Mouse (Mus musculus): ENCODE data around the gene Aph1c. TPM values are rescaled to one million over a fixed set of nuclear protein-coding genes. Genes with fewer than 3 reads are reported as not detected.
A peak's percentile ranks its signal among the peaks of the same experiment; 100 is the strongest.

Aph1c gene
- total and polyA plus RNA-seq, 3 experiments = 0.07 to 0.89 (median 0.10) TPM

- Histone ChIP-seq H3K4me1 (ENCODE audit: control insufficient read depth in 1 of 2, insufficient read depth in 2 of 2) (peaks cover 4 to 19% of the 10 kb centered on the region in 2 experiments; a peak in 2 of 4 replicates), H3K4me3 (replicated peaks in 1 of 3; ENCODE audit: low read depth in 2 of 3, low read length in 2 of 3, poor library complexity in 1 of 3) (no peak overlapping the region), H3K27ac (ENCODE audit: insufficient read depth, low read depth) (no peak overlapping the region), H3K4me2 (ENCODE audit: insufficient read depth, low read depth, poor library complexity, severe bottlenecking) (no peak overlapping the region), H3K27me3 (replicated peaks) (no peaks in the 10 kb centered on the region), H3K9ac (ENCODE audit: insufficient read depth, low read depth) (no peak overlapping the region), H3K79me2 (replicated peaks; ENCODE audit: control insufficient read depth, extremely low read depth, insufficient read depth, poor library complexity, severe bottlenecking) (peaks cover 2% of the 10 kb centered on the region; the same call in 1 of the 2 replicates), H3K36me3 (replicated peaks in 1 of 2; ENCODE audit: control insufficient read depth in 1 of 2, insufficient read depth in 1 of 2, low read length in 1 of 2) (peaks cover 6 to 44% of the 10 kb centered on the region in 2 experiments), H3K9me3 (replicated peaks; ENCODE audit: low read length) (peaks cover 2% of the 10 kb centered on the region)
- dilution Hi-C loops (cut with MboI; ENCODE audit: extremely low pct_ligation_motif_present, extremely low pct_unique_long_range_greater_than_20kb, low sequenced_read_pairs) = no loop called here
- in situ Hi-C loops (cut with MboI; ENCODE audit: low pct_ligation_motif_present, low pct_unique_long_range_greater_than_20kb, low sequenced_read_pairs) = no loop called here
- TF ChIP-seq GABPA (IDR thresholded peaks at IDR 0.05; ENCODE audit: insufficient replicate concordance, low read depth, low read length) = no peak
- TF ChIP-seq NRF1 (IDR thresholded peaks at IDR 0.05; ENCODE audit: low read depth, low read length) = no peak
- TF ChIP-seq SIN3A (IDR thresholded peaks at IDR 0.05; ENCODE audit: low read length) = no peak
- no peak for DNase-seq (ENCODE audit: extremely low read depth)
These were observed 44.4 kb upstream of the Aph1c start for GRCm38 (mm10) chr9:66878899-66879298.

GRCm38 (mm10) chr9:66876577-66876976 lies 42.1 kb upstream of the Aph1c start:
- no peak overlapping the region for H3K27ac ChIP-seq (ENCODE audit: insufficient read depth, low read depth)
- H3K9me3 ChIP-seq (replicated peaks; ENCODE audit: low read length) = peaks cover 2% of the 10 kb centered on the region
- TF ChIP-seq MAFK (IDR thresholded peaks at IDR 0.05; ENCODE audit: insufficient replicate concordance, low read length) = no peak
- no peak for TF ChIP-seq CHD2 (IDR thresholded peaks at IDR 0.05; ENCODE audit: low read length)
- no peak for TF ChIP-seq UBTF (IDR thresholded peaks at IDR 0.05; ENCODE audit: low read depth, low read length)
- TF ChIP-seq MXI1 (IDR thresholded peaks at IDR 0.05; ENCODE audit: low read depth, low read length) = no peak
- no peak for TF ChIP-seq MAZ (IDR thresholded peaks at IDR 0.05; ENCODE audit: low read depth, low read length)
- no peak for TF ChIP-seq ZNF384 (IDR thresholded peaks at IDR 0.05; ENCODE audit: low read depth, low read length)
- no peak for TF ChIP-seq NRF1 (IDR thresholded peaks at IDR 0.05; ENCODE audit: low read depth, low read length)
- TF ChIP-seq CHD1 (IDR thresholded peaks at IDR 0.05; ENCODE audit: low read depth, low read length) = no peak
- no peak for TF ChIP-seq PAX5 (IDR thresholded peaks at IDR 0.05; ENCODE audit: low read length)
- no peaks in the 10 kb centered on the region for H3K79me2 ChIP-seq (replicated peaks; ENCODE audit: control insufficient read depth, extremely low read depth, insufficient read depth, poor library complexity, severe bottlenecking)
- no peaks in the 10 kb centered on the region for H3K27me3 ChIP-seq (replicated peaks)
- DNase-seq (ENCODE audit: extremely low read depth) = no peak
- H3K4me3 ChIP-seq (replicated peaks in 1 of 3; ENCODE audit: low read depth in 2 of 3, low read length in 2 of 3, poor library complexity in 1 of 3) = no peak overlapping the region
- peaks cover 6 to 45% of the 10 kb centered on the region in 2 experiments for H3K36me3 ChIP-seq (replicated peaks in 1 of 2; ENCODE audit: control insufficient read depth in 1 of 2, insufficient read depth in 1 of 2, low read length in 1 of 2)
- no peak overlapping the region for H3K4me2 ChIP-seq (ENCODE audit: insufficient read depth, low read depth, poor library complexity, severe bottlenecking)
- dilution Hi-C loops (cut with MboI; ENCODE audit: extremely low pct_ligation_motif_present, extremely low pct_unique_long_range_greater_than_20kb, low sequenced_read_pairs) = no loop called here
- no peak overlapping the region for H3K9ac ChIP-seq (ENCODE audit: insufficient read depth, low read depth)
- H3K4me1 ChIP-seq (ENCODE audit: control insufficient read depth in 1 of 2, insufficient read depth in 2 of 2) = peaks cover 4 to 9% of the 10 kb centered on the region in 2 experiments; a peak in 2 of 4 replicates
- in situ Hi-C loops (cut with MboI; ENCODE audit: low pct_ligation_motif_present, low pct_unique_long_range_greater_than_20kb, low sequenced_read_pairs) = no loop called here

DNA sequence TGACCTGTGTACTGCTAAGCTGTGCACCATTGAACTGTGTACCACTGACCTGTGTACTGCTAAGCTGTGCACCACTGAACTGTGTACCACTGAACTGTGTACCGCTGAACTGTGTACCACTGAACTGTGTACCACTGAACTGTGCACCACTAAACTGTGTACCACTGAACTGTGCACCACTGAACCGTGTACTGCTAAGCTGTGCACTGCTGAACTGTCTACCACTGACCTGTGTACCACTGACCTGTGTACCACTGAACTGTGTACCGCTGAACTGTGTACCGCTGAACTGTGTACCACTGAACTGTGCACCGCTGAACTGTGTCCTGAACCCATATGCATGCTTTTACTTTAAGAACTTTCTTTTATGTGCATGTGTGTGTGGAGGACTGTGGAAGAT lies 39.8 kb upstream of the Aph1c start:
- H3K9ac ChIP-seq (ENCODE audit: insufficient read depth, low read depth) = no peak overlapping the region
- peaks cover 4% of the 10 kb centered on the region in 2 experiments; a peak in 2 of 4 replicates for H3K4me1 ChIP-seq (ENCODE audit: control insufficient read depth in 1 of 2, insufficient read depth in 2 of 2)
- peaks cover 6 to 35% of the 10 kb centered on the region in 2 experiments for H3K36me3 ChIP-seq (replicated peaks in 1 of 2; ENCODE audit: control insufficient read depth in 1 of 2, insufficient read depth in 1 of 2, low read length in 1 of 2)
- dilution Hi-C loops (cut with MboI; ENCODE audit: extremely low pct_ligation_motif_present, extremely low pct_unique_long_range_greater_than_20kb, low sequenced_read_pairs) (no loop called here), in situ Hi-C loops (cut with MboI; ENCODE audit: low pct_ligation_motif_present, low pct_unique_long_range_greater_than_20kb, low sequenced_read_pairs) (no loop called here)
- no peak overlapping the region for H3K4me2 ChIP-seq (ENCODE audit: insufficient read depth, low read depth, poor library complexity, severe bottlenecking)
- no peaks in the 10 kb centered on the region for H3K27me3 ChIP-seq (replicated peaks)
- peaks cover 2% of the 10 kb centered on the region for H3K9me3 ChIP-seq (replicated peaks; ENCODE audit: low read length)
- DNase-seq (ENCODE audit: extremely low read depth) = no peak
- peak overlapping the region; percentile 17; the same call in 1 of the 2 replicates for H3K27ac ChIP-seq (ENCODE audit: insufficient read depth, low read depth)
- H3K4me3 ChIP-seq (replicated peaks in 1 of 3; ENCODE audit: low read depth in 2 of 3, low read length in 2 of 3, poor library complexity in 1 of 3) = peak overlapping the region in 1 of 3 experiments; percentile 10
- H3K79me2 ChIP-seq (replicated peaks; ENCODE audit: control insufficient read depth, extremely low read depth, insufficient read depth, poor library complexity, severe bottlenecking) = no peaks in the 10 kb centered on the region
- TF ChIP-seq CHD2 (IDR thresholded peaks at IDR 0.05; ENCODE audit: low read length) (no peak), KAT2A (IDR thresholded peaks at IDR 0.05; ENCODE audit: insufficient replicate concordance, low read length) (no peak), UBTF (IDR thresholded peaks at IDR 0.05; ENCODE audit: low read depth, low read length) (no peak), SIN3A (IDR thresholded peaks at IDR 0.05; ENCODE audit: low read length) (no peak), PAX5 (IDR thresholded peaks at IDR 0.05; ENCODE audit: low read length) (no peak), CTCF (conservative IDR thresholded peaks at IDR 0.05 in 1 of 2, IDR thresholded peaks at IDR 0.05 in 1 of 2; ENCODE audit: low read depth in 2 of 2, low read length in 2 of 2) (no peak), RCOR1 (conservative IDR thresholded peaks at IDR 0.05; ENCODE audit: low read depth, low read length) (no peak), MAZ (IDR thresholded peaks at IDR 0.05; ENCODE audit: low read depth, low read length) (no peak), USF2 (conservative IDR thresholded peaks at IDR 0.05; ENCODE audit: low read depth, low read length) (no peak), ELF1 (IDR thresholded peaks at IDR 0.05; ENCODE audit: low read depth, low read length) (no peak), ZC3H11A (IDR thresholded peaks at IDR 0.05; ENCODE audit: low read depth, low read length) (no peak), MAX (IDR thresholded peaks at IDR 0.05; ENCODE audit: low read length) (no peak), USF1 (IDR thresholded peaks at IDR 0.05; ENCODE audit: low read depth, low read length) (no peak), CHD1 (IDR thresholded peaks at IDR 0.05; ENCODE audit: low read depth, low read length) (no peak), E2F4 (IDR thresholded peaks at IDR 0.05; ENCODE audit: insufficient replicate concordance, low read depth, low read length) (no peak)

Measured in CH12.LX (cell line).